Mouse (Mus musculus): ENCODE measurements around the gene Gbe1. TPM values are rescaled to one million over a fixed set of nuclear protein-coding genes. Genes with fewer than 3 reads are reported as not detected.

The Gbe1 gene
- 38.2 and 38.8 TPM in 2 replicates for polyA plus RNA-seq (2012; rRNA removed)

DNA sequence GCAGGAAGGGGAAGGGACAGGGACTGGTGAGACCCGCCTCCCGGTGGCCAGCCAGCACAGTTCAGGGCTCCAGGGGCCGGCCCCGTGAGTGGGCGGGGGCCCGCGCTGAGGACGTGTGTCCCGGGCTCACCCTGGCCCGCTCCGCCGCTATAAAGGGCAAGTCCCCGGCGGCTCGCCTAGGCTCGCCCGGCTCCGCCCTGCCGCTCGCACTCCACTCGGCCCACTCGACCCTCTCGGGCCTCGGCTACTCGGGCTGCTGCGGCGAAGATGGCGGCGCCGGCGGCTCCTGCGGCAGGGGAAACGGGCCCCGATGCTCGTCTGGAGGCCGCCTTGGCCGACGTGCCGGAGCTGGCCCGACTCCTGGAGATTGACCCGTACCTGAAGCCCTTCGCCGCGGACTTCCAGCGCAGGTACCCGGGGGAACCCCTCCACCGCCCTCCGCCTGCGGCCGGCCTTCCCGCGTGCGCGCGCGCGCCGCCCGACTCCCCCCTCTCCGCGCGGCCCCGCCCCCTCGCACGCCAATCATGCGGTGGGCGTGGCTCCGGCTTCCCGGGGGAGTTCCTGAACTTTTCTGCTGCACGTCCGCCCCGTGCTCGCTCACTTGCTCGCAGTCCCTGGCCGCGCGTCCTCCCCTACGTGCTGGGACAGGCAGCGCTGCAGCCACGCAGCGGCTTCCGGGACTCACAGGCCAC is at the start of gene Gbe1:
Gbe1 (plus strand) TSS at position 64 of the 692 bp plus-strand sequence.

